In the genomic region with DNA sequence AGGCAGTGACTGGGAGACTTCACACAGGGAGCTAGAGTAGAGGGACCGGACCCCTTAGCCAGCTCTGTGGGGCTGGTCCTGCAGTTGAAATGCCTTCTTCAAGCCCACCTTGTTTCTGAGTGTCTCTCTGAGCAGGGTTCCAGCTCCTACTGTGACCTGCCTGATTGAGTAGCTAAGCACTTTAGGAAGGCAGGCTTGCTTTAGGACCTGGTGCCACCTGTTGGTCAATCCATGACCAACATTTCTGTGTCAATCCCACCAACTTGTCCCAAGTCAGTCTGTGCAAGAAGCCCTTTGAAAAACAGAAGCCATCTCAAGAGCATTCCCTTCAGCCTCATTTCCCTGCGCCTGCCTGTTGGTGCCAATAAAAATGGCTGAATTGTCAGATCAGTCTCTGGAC, we compare ENCODE assay signal across 8 mouse cellular contexts.
DNase-seq lines count a peak whose midpoint lies in the region; ATAC-seq lines count a peak whose summit lies in the region.

No protein-coding gene starts in this region.

- DNase-seq in frontal cortex, postnatal 36 days (ENCODE audit: low spot score in 2 of 2), result peak; percentile 17 to 56
- DNase-seq in 3T3-L1 (ENCODE audit: low read depth, low spot score), result peak; percentile 68
- DNase-seq in adrenal gland, postnatal 14 days, result peak; percentile 62
- DNase-seq in gastrocnemius, postnatal 10 days, result peak; percentile 16
- peak; percentile 39 to 78 for DNase-seq in kidney, postnatal 36 days
- DNase-seq in lung, postnatal 25 days (ENCODE audit: low spot score), result peak; percentile 61
- DNase-seq in urinary bladder, postnatal 25 days (ENCODE audit: low spot score), result peak; percentile 23

- no peak for ATAC-seq in frontal cortex, adult (ENCODE audit: low TSS enrichment)

Comparison
In these comparisons a context has a peak if more than half of its experiments do, and no peak if none do; other contexts are left out.
1. DNase-seq: peak in every context shown above with its lines; median percentile 68 in 3T3-L1; 62 in adrenal gland, postnatal 14 days; 61 in lung, postnatal 25 days; 58 in kidney, postnatal 36 days; 36 in frontal cortex, postnatal 36 days; 23 in urinary bladder, postnatal 25 days; 16 in gastrocnemius, postnatal 10 days.